Mouse (Mus musculus): ENCODE data around the gene Ror1. TPM values are rescaled to one million over a fixed set of nuclear protein-coding genes. Genes with fewer than 3 reads are reported as not detected.

Ror1 gene
- polyA plus RNA-seq, 1 experiment from 2014 or later: 4.0 TPM

DNA sequence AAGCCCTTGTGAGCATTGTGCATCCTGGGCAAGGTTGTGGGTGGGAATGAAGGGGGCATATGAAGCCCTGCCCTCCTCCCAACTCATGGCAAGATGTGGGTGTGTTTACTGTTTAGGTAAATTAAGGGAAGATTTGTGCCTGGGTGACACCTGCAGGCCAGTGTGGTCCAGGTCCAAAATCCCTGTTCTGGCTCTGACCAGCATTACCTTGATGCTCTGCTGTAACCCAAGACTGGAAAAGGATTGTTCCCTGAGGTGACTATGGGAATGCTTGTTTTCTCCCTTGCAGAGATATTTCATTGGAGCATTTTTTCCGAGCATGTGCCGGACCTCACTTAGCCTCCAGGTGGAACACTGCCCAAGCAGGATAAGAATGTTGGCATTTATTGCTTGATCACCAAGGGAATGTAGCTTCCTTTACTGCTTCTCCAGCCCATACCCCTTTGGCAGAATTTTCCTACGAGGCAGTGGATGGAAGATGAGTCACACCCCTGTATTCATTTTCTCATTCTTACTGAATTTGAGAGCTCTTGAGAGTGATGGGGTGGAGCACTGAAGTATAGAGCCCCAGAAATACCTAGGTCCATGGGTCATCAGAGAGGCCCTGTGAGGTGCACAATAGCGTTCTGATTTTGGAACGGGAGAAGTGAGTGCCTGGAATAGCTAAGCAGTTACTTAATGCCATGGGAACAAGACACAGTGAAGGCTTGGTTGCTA is 290.8 kb downstream of the Ror1 start:
- H3K27ac ChIP-seq (ENCODE audit: low read length): no peak overlapping the region
- ATAC-seq: no peak
- H3K36me3 ChIP-seq (ENCODE audit: control insufficient read depth, insufficient read depth, low read length): no peaks in the 10 kb centered on the region
- no peaks in the 10 kb centered on the region for H3K4me1 ChIP-seq (ENCODE audit: control insufficient read depth, insufficient read depth, low read length)
- no peaks in the 10 kb centered on the region for H3K27me3 ChIP-seq (replicated peaks; ENCODE audit: control insufficient read depth, insufficient read depth, low read length)
- H3K9ac ChIP-seq (ENCODE audit: low read depth, low read length): no peak overlapping the region
- WGBS: 68% methylated on average over 5 of the region's 5 CpGs
- no peaks in the 10 kb centered on the region for H3K9me3 ChIP-seq (ENCODE audit: control insufficient read depth, low read length)
- H3K4me3 ChIP-seq (ENCODE audit: low read length): no peak overlapping the region
- no peak overlapping the region for H3K4me2 ChIP-seq (ENCODE audit: low read depth, low read length)

DNA sequence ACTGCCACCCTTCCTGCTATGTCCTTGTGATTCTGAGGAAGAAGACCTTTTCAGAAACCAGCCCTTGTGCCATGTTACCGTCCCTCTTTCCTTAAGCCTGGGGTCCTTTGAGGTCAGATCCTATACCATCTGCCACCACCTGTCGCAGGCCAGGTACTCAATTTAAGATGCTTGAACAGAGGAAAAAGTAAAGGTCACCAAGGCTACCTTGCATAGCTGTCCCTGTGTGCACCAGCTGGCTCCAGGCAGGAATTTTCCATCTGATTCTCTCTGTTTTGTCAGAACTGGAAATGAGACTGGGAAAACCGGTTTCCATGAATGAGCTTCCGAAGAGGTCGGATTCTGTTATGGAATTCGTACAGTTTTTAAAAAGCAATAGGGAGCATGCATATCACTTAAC is 294.8 kb downstream of the Ror1 start:
- no peaks in the 10 kb centered on the region for H3K4me1 ChIP-seq (ENCODE audit: control insufficient read depth, insufficient read depth, low read length)
- no peak for ATAC-seq
- no peaks in the 10 kb centered on the region for H3K9me3 ChIP-seq (ENCODE audit: control insufficient read depth, low read length)
- H3K4me2 ChIP-seq (ENCODE audit: low read depth, low read length): no peak overlapping the region
- WGBS: 85% methylated on average over 6 of the region's 6 CpGs
- H3K4me3 ChIP-seq (ENCODE audit: low read length): no peak overlapping the region
- no peaks in the 10 kb centered on the region for H3K27me3 ChIP-seq (replicated peaks; ENCODE audit: control insufficient read depth, insufficient read depth, low read length)
- H3K27ac ChIP-seq (ENCODE audit: low read length): no peak overlapping the region
- no peak overlapping the region for H3K9ac ChIP-seq (ENCODE audit: low read depth, low read length)
- no peaks in the 10 kb centered on the region for H3K36me3 ChIP-seq (ENCODE audit: control insufficient read depth, insufficient read depth, low read length)

DNA sequence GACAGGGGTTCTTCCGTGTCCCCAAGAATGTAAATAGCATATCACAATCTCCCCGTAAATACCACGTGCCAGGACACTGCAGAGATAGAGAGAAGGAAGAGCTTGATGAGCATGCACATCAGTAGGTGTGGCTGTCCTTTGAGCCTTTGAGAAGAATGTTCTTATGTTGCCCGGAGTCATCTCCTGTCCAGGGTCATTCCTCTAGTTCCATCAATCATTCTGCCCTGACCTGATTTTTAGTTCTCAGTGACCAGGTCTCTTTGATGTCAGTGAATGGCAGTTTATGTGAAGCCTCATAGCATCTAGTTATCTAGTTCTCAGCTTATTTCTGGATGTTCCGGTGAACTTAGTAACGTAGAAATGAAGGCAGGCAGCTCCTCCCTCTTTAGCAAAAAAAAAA is 295.4 kb downstream of the Ror1 start:
- Histone ChIP-seq H3K9ac (ENCODE audit: low read depth, low read length) (no peak overlapping the region), H3K9me3 (ENCODE audit: control insufficient read depth, low read length) (no peaks in the 10 kb centered on the region), H3K4me1 (ENCODE audit: control insufficient read depth, insufficient read depth, low read length) (no peaks in the 10 kb centered on the region), H3K27ac (ENCODE audit: low read length) (no peak overlapping the region), H3K36me3 (ENCODE audit: control insufficient read depth, insufficient read depth, low read length) (no peaks in the 10 kb centered on the region), H3K4me3 (ENCODE audit: low read length) (no peak overlapping the region), H3K4me2 (ENCODE audit: low read depth, low read length) (no peak overlapping the region), H3K27me3 (replicated peaks; ENCODE audit: control insufficient read depth, insufficient read depth, low read length) (no peaks in the 10 kb centered on the region)
- WGBS: 71% methylated on average over 6 of the region's 6 CpGs
- ATAC-seq: no peak

DNA sequence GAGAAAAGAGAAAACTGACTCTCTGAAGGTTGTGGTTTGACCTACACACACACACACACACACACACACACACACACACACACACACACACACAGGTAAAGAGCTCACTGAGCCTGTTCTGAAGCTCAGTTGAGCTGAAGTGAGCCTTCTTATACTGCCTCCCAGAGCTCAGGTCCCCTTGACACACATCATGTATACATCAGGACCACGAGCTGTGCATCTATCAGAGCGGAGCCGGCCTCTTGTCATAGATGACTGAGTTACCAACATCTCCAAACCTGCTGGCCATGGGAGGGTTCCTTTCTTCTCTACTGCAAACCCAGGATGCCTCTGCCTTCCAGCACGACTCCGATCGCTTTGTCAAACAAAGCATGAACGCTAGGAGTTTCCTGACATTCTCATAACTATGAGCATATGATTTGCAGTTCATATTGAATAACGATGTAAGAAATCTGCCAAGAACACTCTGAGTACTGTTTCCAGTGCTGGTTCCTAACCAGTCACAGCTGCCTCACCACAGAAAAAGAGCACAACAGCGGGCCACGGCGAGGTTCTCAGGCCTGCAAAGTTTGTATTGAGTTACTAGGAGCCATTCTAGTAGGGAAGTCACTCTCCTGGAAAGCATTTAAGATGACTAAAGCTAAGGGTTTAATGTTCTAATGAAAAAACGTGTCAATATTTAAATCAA is 297.9 kb downstream of the Ror1 start:
- H3K9ac ChIP-seq (ENCODE audit: low read depth, low read length): no peak overlapping the region
- H3K9me3 ChIP-seq (ENCODE audit: control insufficient read depth, low read length): no peaks in the 10 kb centered on the region
- H3K27ac ChIP-seq (ENCODE audit: low read length): no peak overlapping the region
- H3K27me3 ChIP-seq (replicated peaks; ENCODE audit: control insufficient read depth, insufficient read depth, low read length): no peaks in the 10 kb centered on the region
- WGBS: 65% methylated on average over 12 of the region's 12 CpGs
- no peaks in the 10 kb centered on the region for H3K36me3 ChIP-seq (ENCODE audit: control insufficient read depth, insufficient read depth, low read length)
- H3K4me1 ChIP-seq (ENCODE audit: control insufficient read depth, insufficient read depth, low read length): no peaks in the 10 kb centered on the region
- H3K4me3 ChIP-seq (ENCODE audit: low read length): no peak overlapping the region
- ATAC-seq: no peak
- no peak overlapping the region for H3K4me2 ChIP-seq (ENCODE audit: low read depth, low read length)

DNA sequence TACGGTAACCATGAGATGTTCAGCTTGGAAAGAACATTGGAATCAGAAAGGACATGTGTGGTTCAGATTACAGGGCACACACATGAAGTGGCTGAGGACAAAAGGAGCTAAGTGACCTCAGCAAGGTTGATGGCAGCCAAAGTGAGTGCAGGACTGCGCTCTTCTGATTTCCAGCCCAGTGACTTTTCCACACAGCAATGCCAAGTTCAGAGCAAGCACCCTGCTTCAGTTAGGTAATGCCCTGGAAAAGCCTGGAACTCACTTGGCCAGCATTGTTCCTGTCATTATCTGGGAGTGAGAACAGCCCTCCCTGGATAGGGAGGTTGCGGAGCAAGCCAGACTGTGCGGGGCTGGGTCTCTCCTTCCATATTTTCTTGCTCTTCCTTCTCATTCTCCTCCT is 299.8 kb downstream of the Ror1 start:
- Histone ChIP-seq H3K27me3 (replicated peaks; ENCODE audit: control insufficient read depth, insufficient read depth, low read length) (no peaks in the 10 kb centered on the region), H3K36me3 (ENCODE audit: control insufficient read depth, insufficient read depth, low read length) (no peaks in the 10 kb centered on the region)
- no peak for ATAC-seq

DNA sequence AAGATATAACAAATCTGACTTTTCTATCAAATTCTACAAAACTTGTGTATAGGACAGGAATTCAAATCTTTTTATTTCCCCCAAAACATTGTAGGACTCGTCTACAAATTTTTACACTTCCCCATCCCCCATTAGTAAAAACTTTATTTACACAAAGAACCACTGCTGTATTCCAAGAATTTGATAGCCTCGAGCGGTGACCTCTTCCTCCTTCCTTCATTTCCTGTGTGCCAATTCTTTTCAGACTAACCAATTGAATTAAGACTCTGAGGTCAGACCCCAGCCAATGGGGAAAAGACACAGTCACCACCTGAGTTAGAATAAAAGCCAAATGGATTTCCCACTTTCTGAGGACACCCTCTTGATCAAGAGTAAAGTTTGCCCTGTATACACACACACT is 302.5 kb downstream of the Ror1 start:
- Histone ChIP-seq H3K9ac (ENCODE audit: low read depth, low read length) (no peak overlapping the region), H3K4me2 (ENCODE audit: low read depth, low read length) (no peak overlapping the region), H3K9me3 (ENCODE audit: control insufficient read depth, low read length) (no peaks in the 10 kb centered on the region), H3K27me3 (replicated peaks; ENCODE audit: control insufficient read depth, insufficient read depth, low read length) (no peaks in the 10 kb centered on the region), H3K36me3 (ENCODE audit: control insufficient read depth, insufficient read depth, low read length) (no peaks in the 10 kb centered on the region), H3K27ac (ENCODE audit: low read length) (no peak overlapping the region), H3K4me1 (ENCODE audit: control insufficient read depth, insufficient read depth, low read length) (0 out of 2 replicates have a peak, but pooled peaks cover 3% of the 10 kb centered on the region), H3K4me3 (ENCODE audit: low read length) (no peak overlapping the region)
- whole genome bisulfite sequencing: 40% methylated on average over 3 of the region's 3 CpGs
- no peak for ATAC-seq

More for the DNA sequence above, 299.8 kb downstream of the Ror1 start:
- Histone ChIP-seq H3K4me2 (ENCODE audit: low read depth, low read length) (no peak overlapping the region), H3K27ac (ENCODE audit: low read length) (no peak overlapping the region), H3K9me3 (ENCODE audit: control insufficient read depth, low read length) (no peaks in the 10 kb centered on the region), H3K9ac (ENCODE audit: low read depth, low read length) (no peak overlapping the region), H3K4me1 (ENCODE audit: control insufficient read depth, insufficient read depth, low read length) (no peaks in the 10 kb centered on the region), H3K4me3 (ENCODE audit: low read length) (no peak overlapping the region)
- 93% methylated on average over 4 of the region's 4 CpGs for WGBS

DNA sequence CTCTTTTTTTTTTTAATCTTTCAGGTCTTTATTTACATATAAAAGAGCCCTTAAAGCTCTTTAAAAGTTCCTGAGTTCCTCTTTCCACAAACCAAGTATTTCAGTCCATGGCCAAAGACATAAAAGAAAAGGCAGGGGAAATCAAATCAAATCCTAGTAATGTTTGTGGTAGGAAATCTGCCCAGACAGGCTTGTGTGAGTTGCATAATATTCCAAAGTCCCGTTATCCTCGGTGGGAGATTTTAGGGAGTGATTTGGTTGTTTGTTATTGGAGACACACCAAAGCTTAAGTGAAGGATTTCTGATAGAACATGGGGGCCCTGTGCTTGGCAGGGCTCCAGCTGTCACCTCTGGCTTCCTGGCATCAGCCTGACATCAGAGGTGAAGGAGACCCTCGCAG is 305.5 kb downstream of the Ror1 start:
- Histone ChIP-seq H3K4me1 (ENCODE audit: control insufficient read depth, insufficient read depth, low read length) (0 out of 2 replicates have a peak, but pooled peaks cover 3% of the 10 kb centered on the region), H3K9me3 (ENCODE audit: control insufficient read depth, low read length) (no peaks in the 10 kb centered on the region), H3K36me3 (ENCODE audit: control insufficient read depth, insufficient read depth, low read length) (no peaks in the 10 kb centered on the region), H3K4me3 (ENCODE audit: low read length) (no peak overlapping the region), H3K27me3 (replicated peaks; ENCODE audit: control insufficient read depth, insufficient read depth, low read length) (no peaks in the 10 kb centered on the region), H3K9ac (ENCODE audit: low read depth, low read length) (no peak overlapping the region), H3K4me2 (ENCODE audit: low read depth, low read length) (no peak overlapping the region), H3K27ac (ENCODE audit: low read length) (no peak overlapping the region)
- WGBS: 54% methylated on average over 3 of the region's 3 CpGs
- no peak for ATAC-seq

DNA sequence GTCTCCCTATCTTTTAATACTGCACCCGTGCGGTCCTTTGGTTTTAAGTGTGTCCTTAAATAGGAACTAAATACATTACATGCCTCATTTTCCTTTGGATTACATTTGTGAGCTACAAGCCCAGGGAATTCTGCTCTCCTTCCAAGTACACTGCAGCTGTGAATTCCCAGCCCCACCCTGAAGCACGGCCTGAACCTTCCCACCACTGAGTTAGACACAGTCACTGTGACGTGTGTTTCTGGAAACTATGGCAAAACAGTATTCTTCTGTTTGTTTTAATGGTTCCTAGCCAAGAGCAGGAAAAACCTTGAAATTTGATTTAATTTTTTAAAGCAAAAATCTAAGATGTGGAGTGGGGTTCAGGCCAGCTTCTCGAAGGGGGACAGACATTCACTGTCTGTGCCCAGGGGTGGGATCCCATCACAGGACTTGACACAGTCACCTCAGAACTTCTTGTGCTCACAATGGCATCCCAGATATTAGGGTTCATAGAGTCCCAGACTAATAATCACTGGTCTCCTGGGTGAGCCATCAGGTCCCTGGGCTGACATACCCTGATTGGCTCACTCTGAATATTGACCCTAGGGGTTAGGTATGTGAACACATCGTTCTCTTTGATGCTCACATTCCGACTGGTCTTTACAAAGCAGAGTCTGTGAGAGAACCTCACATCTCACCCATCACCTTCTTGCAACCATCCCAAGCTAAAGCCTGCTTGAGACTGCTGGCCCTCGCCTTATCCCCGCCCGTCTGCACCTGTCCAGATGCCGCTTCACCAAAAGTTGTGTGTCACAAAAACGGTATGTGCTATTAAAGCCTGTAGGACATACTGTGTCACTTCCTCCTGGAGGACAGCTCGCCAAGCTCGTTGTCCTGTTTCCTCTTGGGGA is 306.2 kb downstream of the Ror1 start:
- no peak overlapping the region for H3K4me3 ChIP-seq (ENCODE audit: low read length)
- H3K9ac ChIP-seq (ENCODE audit: low read depth, low read length): no peak overlapping the region
- H3K4me1 ChIP-seq (ENCODE audit: control insufficient read depth, insufficient read depth, low read length): 0 out of 2 replicates have a peak, but pooled peaks cover 3% of the 10 kb centered on the region
- ATAC-seq: no peak
- H3K27me3 ChIP-seq (replicated peaks; ENCODE audit: control insufficient read depth, insufficient read depth, low read length): no peaks in the 10 kb centered on the region
- H3K36me3 ChIP-seq (ENCODE audit: control insufficient read depth, insufficient read depth, low read length): no peaks in the 10 kb centered on the region
- no peak overlapping the region for H3K27ac ChIP-seq (ENCODE audit: low read length)
- 76% methylated on average over 14 of the region's 14 CpGs for WGBS
- no peak overlapping the region for H3K4me2 ChIP-seq (ENCODE audit: low read depth, low read length)
- H3K9me3 ChIP-seq (ENCODE audit: control insufficient read depth, low read length): no peaks in the 10 kb centered on the region

DNA sequence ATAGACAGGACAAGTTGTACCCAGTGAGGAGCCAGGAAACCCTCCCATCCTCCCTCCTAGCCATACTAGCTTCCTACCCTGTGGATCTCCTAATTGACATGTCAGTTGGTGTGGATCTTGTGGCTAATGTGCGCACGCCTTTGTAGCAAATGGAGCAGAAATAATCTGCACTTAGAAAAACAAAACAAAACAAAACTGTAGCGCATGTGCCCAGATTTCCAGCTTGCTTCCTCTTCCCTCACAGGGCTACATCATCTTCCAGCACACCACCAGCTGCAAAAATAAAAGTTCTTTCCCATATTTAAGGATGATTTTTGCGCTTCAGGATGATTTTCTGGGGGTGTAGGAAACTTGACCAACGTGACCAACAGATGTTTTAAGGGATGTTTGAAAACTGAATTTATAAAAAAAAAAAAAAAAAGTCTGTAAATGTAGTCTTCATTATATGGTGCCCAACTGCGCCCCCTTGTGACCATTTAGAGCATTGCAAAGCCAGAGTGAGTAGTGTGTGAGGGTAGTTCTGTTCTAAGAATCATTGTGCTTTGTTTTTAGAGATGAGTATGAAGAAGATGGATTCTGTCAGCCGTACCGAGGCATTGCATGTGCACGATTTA is 311.8 kb downstream of the Ror1 start:
- no peaks in the 10 kb centered on the region for H3K36me3 ChIP-seq (ENCODE audit: control insufficient read depth, insufficient read depth, low read length)
- peaks cover 7% of the 10 kb centered on the region for H3K4me1 ChIP-seq (ENCODE audit: control insufficient read depth, insufficient read depth, low read length)
- H3K9me3 ChIP-seq (ENCODE audit: control insufficient read depth, low read length): no peaks in the 10 kb centered on the region
- no peak overlapping the region for H3K4me3 ChIP-seq (ENCODE audit: low read length)
- no peak overlapping the region for H3K9ac ChIP-seq (ENCODE audit: low read depth, low read length)
- WGBS: 31% methylated on average over 9 of the region's 9 CpGs
- H3K27me3 ChIP-seq (replicated peaks; ENCODE audit: control insufficient read depth, insufficient read depth, low read length): no peaks in the 10 kb centered on the region
- no peak overlapping the region for H3K27ac ChIP-seq (ENCODE audit: low read length)
- peak; percentile 56 for ATAC-seq
- no peak overlapping the region for H3K4me2 ChIP-seq (ENCODE audit: low read depth, low read length)

All from intestine, embryonic 16.5 days (tissue).